Mouse (Mus musculus): Measurements from ENCODE around the gene Jsrp1. TPM values are rescaled to one million over a fixed set of nuclear protein-coding genes. Genes with fewer than 3 reads are reported as not detected.

Jsrp1 gene
- polyA plus RNA-seq, 1 experiment from 2014 or later, result 10.0 TPM

DNA sequence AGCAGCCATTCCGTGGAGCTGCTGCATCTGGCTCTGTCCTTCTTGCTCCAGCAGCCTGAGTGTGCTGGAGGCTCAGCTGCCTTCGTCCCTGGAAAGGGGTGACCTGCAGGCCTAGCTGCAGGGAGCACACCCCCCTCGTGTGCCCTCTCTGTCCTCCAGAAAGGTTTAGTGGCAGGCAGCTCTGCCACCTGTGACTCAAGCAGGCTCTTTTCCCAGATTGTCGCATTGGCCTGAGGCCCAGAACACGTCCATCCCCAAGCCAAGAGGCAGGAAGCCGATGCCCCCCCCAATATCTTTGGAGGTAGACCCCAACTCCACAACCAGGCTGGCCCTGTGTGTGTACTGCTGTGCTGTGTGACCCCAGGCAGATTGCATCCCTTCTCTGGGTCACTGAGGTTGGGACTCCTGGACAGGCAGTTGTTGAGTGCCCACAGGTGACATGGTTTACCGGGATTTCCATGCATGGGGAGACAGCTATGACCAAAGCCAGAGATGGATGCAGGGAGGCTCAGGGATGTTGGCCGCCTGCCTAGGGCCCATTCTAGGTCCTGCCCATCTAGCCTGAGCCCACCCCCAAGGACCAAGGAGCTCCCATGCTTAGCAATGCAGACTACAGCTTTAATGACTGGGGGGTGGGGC lies 31.9 kb upstream of the Jsrp1 start:
- Histone ChIP-seq H3K27me3 (peaks cover 39% of the 10 kb centered on the region), H3K9ac (no peak overlapping the region), H3K9me3 (replicated peaks) (no peaks in the 10 kb centered on the region), H3K36me3 (no peaks in the 10 kb centered on the region), H3K4me1 (peaks cover 11% of the 10 kb centered on the region), H3K4me2 (replicated peaks) (no peak overlapping the region), H3K27ac (replicated peaks) (no peak overlapping the region), H3K4me3 (replicated peaks) (no peak overlapping the region)
- no peak for ATAC-seq (ENCODE audit: insufficient number of reproducible peaks, low FRiP score, low TSS enrichment, low read depth)
- WGBS, result 56% methylated on average over 8 of the region's 8 CpGs

GRCm38 (mm10) chr10:80843931-80844547 lies 30.7 kb upstream of the Jsrp1 start, which contains the start of gene Lingo3:
Gene Lingo3, minus strand, starts transcription at chr10:80844039.
- peak within 1 kb of the TSS; percentile 50 for H3K4me3 ChIP-seq (replicated peaks)
- no peak within 1 kb of the TSS for H3K27ac ChIP-seq (replicated peaks)
- peak within 1 kb of the TSS; percentile 35 for H3K9ac ChIP-seq
- peaks cover 39% of the 10 kb centered on the region for H3K27me3 ChIP-seq
- no peaks in the 10 kb centered on the region for H3K9me3 ChIP-seq (replicated peaks)
- H3K36me3 ChIP-seq, result no peaks in the 10 kb centered on the region
- ATAC-seq (ENCODE audit: insufficient number of reproducible peaks, low FRiP score, low TSS enrichment, low read depth), result no peak
- peaks cover 11% of the 10 kb centered on the region for H3K4me1 ChIP-seq
- peak within 1 kb of the TSS; percentile 91 for H3K4me2 ChIP-seq (replicated peaks)
- 3% methylated on average over 46 of the region's 51 CpGs for WGBS

GRCm38 (mm10) chr10:80843087-80843930 lies 30.0 kb upstream of the Jsrp1 start:
- H3K36me3 ChIP-seq, result no peaks in the 10 kb centered on the region
- H3K27me3 ChIP-seq, result peaks cover 39% of the 10 kb centered on the region
- H3K9ac ChIP-seq, result peak overlapping the region; percentile 35
- H3K9me3 ChIP-seq (replicated peaks), result no peaks in the 10 kb centered on the region
- H3K27ac ChIP-seq (replicated peaks), result no peak overlapping the region
- 7% methylated on average over 32 of the region's 32 CpGs for WGBS
- peak overlapping the region; percentile 91 for H3K4me2 ChIP-seq (replicated peaks)
- H3K4me1 ChIP-seq, result peaks cover 11% of the 10 kb centered on the region
- H3K4me3 ChIP-seq (replicated peaks), result peak overlapping the region; percentile 50
- no peak for ATAC-seq (ENCODE audit: insufficient number of reproducible peaks, low FRiP score, low TSS enrichment, low read depth)

DNA sequence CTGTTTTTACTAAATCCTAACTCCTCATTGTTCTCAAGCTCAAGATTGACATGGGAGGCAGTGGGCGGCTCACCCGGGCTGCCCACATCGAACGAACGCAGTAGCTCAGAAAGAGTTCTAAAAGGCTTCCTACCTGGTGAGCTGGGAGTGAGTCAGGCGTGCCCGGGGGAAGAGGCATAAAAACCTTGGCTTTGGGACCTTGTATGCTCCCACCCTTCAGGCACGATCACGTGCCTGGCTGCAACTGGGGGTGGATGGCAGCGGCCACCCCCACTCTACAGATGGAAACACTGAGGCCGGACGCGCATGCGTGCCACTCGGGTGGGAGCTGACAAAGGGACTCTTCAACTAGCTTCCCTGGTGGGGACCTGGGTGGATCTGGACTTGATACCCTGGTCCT lies 29.0 kb upstream of the Jsrp1 start:
- no peaks in the 10 kb centered on the region for H3K9me3 ChIP-seq (replicated peaks)
- ATAC-seq (ENCODE audit: insufficient number of reproducible peaks, low FRiP score, low TSS enrichment, low read depth), result no peak
- H3K27me3 ChIP-seq, result peaks cover 39% of the 10 kb centered on the region
- no peak overlapping the region for H3K4me3 ChIP-seq (replicated peaks)
- no peak overlapping the region for H3K4me2 ChIP-seq (replicated peaks)
- no peak overlapping the region for H3K27ac ChIP-seq (replicated peaks)
- no peak overlapping the region for H3K9ac ChIP-seq
- H3K36me3 ChIP-seq, result no peaks in the 10 kb centered on the region
- 80% methylated on average over 15 of the region's 15 CpGs for WGBS
- peaks cover 13% of the 10 kb centered on the region for H3K4me1 ChIP-seq

DNA sequence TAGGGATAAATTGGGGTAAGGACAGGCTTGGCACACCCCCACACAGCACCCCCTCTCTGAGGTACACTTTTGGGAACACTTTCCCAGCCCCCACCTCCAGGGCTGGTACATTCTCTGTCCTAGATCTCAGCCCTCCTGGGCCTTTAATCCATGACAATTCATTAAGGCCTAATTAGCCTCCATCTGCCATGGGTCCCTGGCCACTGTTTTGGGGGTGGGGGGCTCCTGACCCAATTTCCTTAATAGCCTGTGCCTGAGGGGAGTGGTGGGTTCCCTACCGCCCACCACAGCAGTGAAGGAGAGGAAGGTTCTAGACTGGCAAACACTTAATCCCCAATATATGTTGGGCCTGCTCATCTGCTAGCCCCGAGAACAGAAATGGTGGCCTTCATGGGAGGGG lies 28.4 kb upstream of the Jsrp1 start:
- Histone ChIP-seq H3K9me3 (replicated peaks) (no peaks in the 10 kb centered on the region), H3K9ac (no peak overlapping the region), H3K36me3 (no peaks in the 10 kb centered on the region), H3K4me2 (replicated peaks) (no peak overlapping the region), H3K4me1 (peaks cover 20% of the 10 kb centered on the region), H3K4me3 (replicated peaks) (no peak overlapping the region), H3K27me3 (peaks cover 39% of the 10 kb centered on the region), H3K27ac (replicated peaks) (no peak overlapping the region)
- 74% methylated on average over 2 of the region's 2 CpGs for WGBS
- no peak for ATAC-seq (ENCODE audit: insufficient number of reproducible peaks, low FRiP score, low TSS enrichment, low read depth)

- H3K27ac ChIP-seq (replicated peaks), result no peak overlapping the region
These were observed 26.6 kb upstream of the Jsrp1 start for GRCm38 (mm10) chr10:80839848-80840247.

DNA sequence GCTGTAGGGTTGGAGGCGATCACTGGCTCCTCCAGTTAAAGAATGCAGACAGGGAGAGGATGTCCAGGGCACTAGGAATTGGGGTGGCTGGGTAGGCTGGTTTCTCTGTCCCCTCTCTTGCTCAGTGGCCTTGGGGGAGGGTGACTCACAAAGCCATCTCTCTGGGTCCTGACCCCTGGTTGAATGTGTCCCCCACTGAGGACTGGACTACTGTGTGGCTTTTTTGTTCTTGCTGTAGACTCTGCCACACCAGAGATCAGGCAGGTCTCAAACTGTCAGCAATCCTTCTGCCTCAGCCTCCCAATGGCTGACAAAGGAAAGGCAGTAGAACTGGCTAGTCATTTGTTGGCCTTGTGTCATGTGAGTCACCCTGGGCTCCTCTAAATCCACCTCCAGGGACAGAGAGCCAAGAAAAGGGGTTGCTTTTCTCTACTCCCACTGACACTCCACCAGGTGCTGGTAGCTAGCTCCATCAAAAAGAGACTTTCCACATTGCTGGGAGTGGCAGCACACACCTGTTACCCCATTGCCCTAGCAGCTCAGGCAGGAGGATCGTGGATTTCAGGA lies 25.1 kb upstream of the Jsrp1 start:
- Histone ChIP-seq H3K4me1 (peaks cover 11% of the 10 kb centered on the region), H3K36me3 (0 out of 2 replicates have a peak, but pooled peaks cover 4% of the 10 kb centered on the region), H3K9ac (no peak overlapping the region), H3K27ac (replicated peaks) (no peak overlapping the region), H3K9me3 (replicated peaks) (no peaks in the 10 kb centered on the region), H3K4me2 (replicated peaks) (no peak overlapping the region), H3K27me3 (peaks cover 44% of the 10 kb centered on the region), H3K4me3 (replicated peaks) (no peak overlapping the region)
- 56% methylated on average over 2 of the region's 2 CpGs for WGBS
- no peak for ATAC-seq (ENCODE audit: insufficient number of reproducible peaks, low FRiP score, low TSS enrichment, low read depth)

More at GRCm38 (mm10) chr10:80839848-80840247, 26.6 kb upstream of the Jsrp1 start:
- Histone ChIP-seq H3K9me3 (replicated peaks) (no peaks in the 10 kb centered on the region), H3K4me2 (replicated peaks) (no peak overlapping the region), H3K4me3 (replicated peaks) (no peak overlapping the region), H3K9ac (no peak overlapping the region), H3K4me1 (peaks cover 20% of the 10 kb centered on the region), H3K27me3 (peaks cover 44% of the 10 kb centered on the region), H3K36me3 (no peaks in the 10 kb centered on the region)
- ATAC-seq (ENCODE audit: insufficient number of reproducible peaks, low FRiP score, low TSS enrichment, low read depth), result no peak
- 62% methylated on average over 6 of the region's 6 CpGs for WGBS

DNA sequence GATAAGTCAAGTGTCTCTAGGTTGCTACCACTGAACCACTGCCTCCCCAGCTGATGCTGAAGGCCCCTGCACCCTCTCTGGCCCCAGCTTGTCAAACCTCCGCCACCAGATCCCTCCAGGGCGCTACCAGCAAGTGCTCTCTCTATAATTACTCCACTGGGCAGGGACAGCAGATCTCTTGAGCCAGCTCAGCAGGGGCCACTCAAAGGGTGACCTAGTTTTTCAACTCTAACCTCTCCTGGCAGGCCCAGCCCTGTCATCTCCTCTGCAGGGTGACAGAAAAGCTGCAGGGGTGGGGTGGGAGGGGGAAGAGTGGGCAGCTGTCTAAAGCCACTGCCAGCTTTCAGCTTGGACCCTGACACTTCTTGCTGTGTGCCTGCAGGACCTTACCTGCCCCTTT lies 24.5 kb upstream of the Jsrp1 start:
- H3K4me2 ChIP-seq (replicated peaks), result no peak overlapping the region
- no peak overlapping the region for H3K4me3 ChIP-seq (replicated peaks)
- ATAC-seq (ENCODE audit: insufficient number of reproducible peaks, low FRiP score, low TSS enrichment, low read depth), result no peak
- WGBS, result 20% methylated on average over 2 of the region's 2 CpGs
- no peak overlapping the region for H3K27ac ChIP-seq (replicated peaks)
- H3K9ac ChIP-seq, result no peak overlapping the region
- H3K4me1 ChIP-seq, result 0 out of 2 replicates have a peak, but pooled peaks cover 9% of the 10 kb centered on the region
- no peaks in the 10 kb centered on the region for H3K9me3 ChIP-seq (replicated peaks)
- peaks cover 40% of the 10 kb centered on the region for H3K27me3 ChIP-seq
- H3K36me3 ChIP-seq, result 0 out of 2 replicates have a peak, but pooled peaks cover 4% of the 10 kb centered on the region

DNA sequence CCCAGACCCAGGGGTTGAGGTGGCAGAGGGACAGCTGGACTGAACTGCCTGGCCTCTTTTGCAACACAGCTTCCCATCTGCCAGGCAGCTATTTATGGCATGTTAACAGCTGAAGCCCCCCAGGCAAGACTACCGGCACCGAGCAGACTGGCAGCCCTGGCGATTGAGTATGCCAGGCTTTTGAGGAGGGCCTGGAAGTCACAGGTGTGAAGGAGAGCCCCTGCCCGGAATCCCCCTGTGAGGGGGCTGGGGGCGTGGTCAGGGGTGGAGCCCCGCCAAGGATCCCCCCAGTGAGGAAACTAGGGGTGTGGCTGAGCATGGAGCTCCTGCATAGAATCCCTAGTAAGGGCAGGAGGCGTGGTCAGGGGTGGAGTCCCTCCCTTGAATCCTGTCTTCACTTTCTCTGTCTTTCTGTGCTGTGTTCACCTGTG lies 23.7 kb upstream of the Jsrp1 start:
- ATAC-seq (ENCODE audit: insufficient number of reproducible peaks, low FRiP score, low TSS enrichment, low read depth), result no peak
- Histone ChIP-seq H3K9ac (no peak overlapping the region), H3K36me3 (0 out of 2 replicates have a peak, but pooled peaks cover 4% of the 10 kb centered on the region), H3K27me3 (peaks cover 31% of the 10 kb centered on the region), H3K4me2 (replicated peaks) (no peak overlapping the region), H3K4me1 (0 out of 2 replicates have a peak, but pooled peaks cover 9% of the 10 kb centered on the region), H3K27ac (replicated peaks) (no peak overlapping the region), H3K4me3 (replicated peaks) (no peak overlapping the region), H3K9me3 (replicated peaks) (no peaks in the 10 kb centered on the region)
- WGBS, result 32% methylated on average over 7 of the region's 7 CpGs

DNA sequence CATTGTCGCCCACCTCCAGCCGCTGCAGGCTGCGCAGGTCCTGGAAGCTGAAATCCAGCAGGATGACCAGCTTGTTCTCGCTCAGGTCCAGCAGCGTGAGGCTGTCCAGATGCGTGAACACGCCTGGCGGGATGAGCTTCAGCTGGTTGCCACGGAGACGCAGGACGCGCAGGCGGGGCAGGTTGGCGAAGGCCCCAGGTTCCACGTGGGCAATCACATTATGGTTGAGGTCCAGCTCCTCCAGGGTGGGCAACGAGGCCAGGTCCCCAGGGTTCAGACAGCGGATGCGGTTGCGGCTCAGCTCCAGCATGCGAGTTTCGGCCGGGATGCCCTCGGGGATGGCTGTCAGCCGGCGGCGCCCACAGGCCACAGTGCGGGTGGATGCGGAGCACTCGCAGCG lies 22.3 kb upstream of the Jsrp1 start:
- Histone ChIP-seq H3K27ac (replicated peaks) (no peak overlapping the region), H3K36me3 (0 out of 2 replicates have a peak, but pooled peaks cover 6% of the 10 kb centered on the region), H3K4me1 (peaks cover 19% of the 10 kb centered on the region), H3K4me3 (replicated peaks) (no peak overlapping the region), H3K27me3 (peaks cover 28% of the 10 kb centered on the region), H3K9ac (no peak overlapping the region), H3K9me3 (replicated peaks) (no peaks in the 10 kb centered on the region), H3K4me2 (replicated peaks) (no peak overlapping the region)
- WGBS, result 66% methylated on average over 30 of the region's 30 CpGs
- no peak for ATAC-seq (ENCODE audit: insufficient number of reproducible peaks, low FRiP score, low TSS enrichment, low read depth)

- H3K27me3 ChIP-seq, result peaks cover 28% of the 10 kb centered on the region
- peaks cover 22% of the 10 kb centered on the region for H3K36me3 ChIP-seq
- 58% methylated on average over 7 of the region's 7 CpGs for WGBS
- no peak overlapping the region for H3K9ac ChIP-seq
- no peak overlapping the region for H3K4me3 ChIP-seq (replicated peaks)
- H3K27ac ChIP-seq (replicated peaks), result no peak overlapping the region
- H3K9me3 ChIP-seq (replicated peaks), result no peaks in the 10 kb centered on the region
- H3K4me2 ChIP-seq (replicated peaks), result no peak overlapping the region
- peaks cover 42% of the 10 kb centered on the region for H3K4me1 ChIP-seq
- no peak for ATAC-seq (ENCODE audit: insufficient number of reproducible peaks, low FRiP score, low TSS enrichment, low read depth)
These were observed 19.5 kb upstream of the Jsrp1 start for GRCm38 (mm10) chr10:80832818-80833217.
